Mouse (Mus musculus) CD4-positive naive resting alpha-beta T cell, adult 76 days (primary cell): ENCODE data around the gene 4931406C07Rik. TPM values are rescaled to one million over a fixed set of nuclear protein-coding genes. Genes with fewer than 3 reads are reported as not detected.

Experiments
- total RNA-seq: library from RNA; stranded (reverse); gene quantifications from one replicate; pipeline ENCODE4 v1.2.4, GENCODE M21; 2023

Gene 4931406C07Rik
- total RNA-seq: 3.6 TPM

DNA sequence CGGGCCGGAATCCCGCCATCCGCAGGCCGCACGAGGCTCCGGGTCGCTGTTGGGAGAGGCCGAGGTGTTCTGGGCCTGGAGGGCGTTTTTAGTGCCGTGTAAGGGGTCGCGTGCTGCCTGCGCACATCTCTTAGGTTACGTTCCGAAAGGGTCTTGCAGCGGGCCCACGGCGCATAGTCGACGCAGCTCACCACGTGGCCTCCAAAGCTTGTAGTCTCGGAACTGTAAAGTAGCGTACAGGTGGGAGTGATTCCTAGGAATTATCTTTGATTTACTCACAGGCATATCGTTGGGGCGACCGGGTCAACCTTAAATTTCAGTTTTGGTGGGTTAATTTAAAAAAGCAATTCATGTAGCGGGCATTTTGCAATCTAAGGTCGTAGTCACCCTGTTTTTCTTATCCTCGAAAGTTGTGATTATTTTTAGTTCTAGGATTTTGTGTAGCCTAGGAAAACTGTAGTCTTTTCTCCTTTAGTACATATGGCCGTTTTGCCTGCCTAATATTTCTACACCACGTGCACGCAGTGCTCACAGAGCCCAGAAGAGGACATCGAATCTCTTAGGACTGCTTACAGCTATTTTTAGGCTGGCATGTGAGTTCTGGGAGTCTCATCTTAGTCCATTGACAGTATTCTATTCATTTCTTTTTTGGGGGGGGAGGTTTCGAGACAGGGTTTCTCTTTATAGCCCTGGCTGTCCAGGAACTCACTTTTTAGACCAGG is at the start of gene 4931406C07Rik:
Gene 4931406C07Rik (minus strand): TSS at position 51 of the 722 bp plus-strand sequence.

DNA sequence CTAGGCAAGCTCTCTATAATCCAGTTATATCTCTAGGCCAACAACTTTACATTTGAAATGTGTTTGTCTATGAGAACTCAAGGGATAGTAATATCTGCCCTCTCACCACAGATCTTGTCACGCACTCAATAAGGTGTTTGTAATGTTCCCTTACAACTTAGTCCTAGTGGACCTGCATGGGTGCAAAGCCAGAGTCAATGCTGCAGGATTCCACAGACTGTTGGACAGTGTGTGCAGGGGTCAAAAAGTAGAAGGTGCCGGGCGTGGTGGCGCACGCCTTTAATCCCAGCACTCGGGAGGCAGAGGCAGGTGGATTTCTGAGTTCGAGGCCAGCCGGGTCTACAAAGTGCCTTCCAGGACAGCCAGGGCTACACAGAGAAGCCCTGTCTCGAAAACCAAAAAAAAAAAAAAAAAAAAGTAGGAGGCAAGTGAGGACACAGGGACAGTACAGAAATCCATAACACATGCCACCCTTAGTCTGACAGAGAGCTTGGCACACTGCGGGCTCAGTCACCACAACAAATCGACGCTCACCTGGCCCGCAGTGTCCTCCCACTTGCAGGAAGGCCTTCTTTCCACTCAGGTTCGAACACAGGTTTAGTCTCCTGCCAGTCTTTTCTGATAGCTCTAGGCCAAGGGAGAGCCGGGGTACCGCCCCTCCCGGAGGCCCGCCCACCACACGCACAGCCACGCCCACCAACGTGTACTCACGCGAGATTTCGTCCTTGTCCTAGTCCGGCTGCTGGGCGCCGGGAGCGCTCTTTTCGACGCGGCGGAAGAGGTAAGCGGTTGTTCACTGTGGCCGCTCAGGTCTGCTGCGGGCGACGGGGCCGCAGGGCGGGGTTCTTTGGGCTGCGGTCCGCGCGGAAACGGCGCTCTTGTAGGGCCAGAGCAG is 498 bp downstream of the 4931406C07Rik start, which contains the start of gene Taf1d:
Gene Taf1d (plus strand): TSS at position 712 of the 895 bp plus-strand sequence.

DNA sequence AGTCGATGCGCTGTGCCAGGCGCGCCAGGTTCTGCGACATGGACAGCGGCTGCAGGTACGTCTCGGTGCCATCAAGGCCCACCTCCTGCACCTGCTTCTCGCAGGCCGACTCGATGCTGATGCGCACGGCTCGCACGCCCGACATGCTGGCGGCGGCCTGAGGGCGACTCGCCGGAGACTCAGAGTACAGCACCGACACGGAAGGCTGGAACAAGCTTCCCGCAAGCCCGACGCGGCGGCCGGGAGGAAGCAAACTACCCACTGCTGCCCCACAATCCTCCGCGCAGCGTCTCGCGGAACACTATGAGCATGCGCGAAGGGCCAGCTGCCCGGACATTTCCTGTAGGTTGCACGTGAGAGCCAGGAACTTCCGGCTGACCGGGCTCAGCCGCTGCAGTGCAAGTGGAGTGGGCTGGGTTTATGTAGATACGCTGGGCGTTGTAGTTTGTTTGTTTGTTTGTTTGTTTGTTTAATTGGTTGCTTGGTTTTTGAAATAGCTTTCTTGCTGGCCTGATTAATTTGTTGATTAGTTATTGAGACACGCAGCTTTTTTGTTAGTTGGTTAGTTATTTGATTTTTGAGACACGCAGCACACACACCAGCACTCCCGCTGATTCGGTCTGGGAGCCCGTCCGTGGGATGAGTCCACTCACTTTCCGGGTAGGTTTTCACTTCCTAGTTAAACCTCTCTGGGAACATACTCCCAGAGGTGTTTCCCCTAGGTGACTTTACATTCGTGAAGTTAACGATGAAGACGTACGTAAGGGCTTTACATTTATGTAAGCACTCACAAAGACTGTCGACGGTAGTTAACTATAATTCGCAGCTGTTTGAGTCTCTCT is 26.4 kb downstream of the 4931406C07Rik start, which contains the start of gene Med17:
Gene Med17 (minus strand): TSS at position 283 of the 842 bp plus-strand sequence.

DNA sequence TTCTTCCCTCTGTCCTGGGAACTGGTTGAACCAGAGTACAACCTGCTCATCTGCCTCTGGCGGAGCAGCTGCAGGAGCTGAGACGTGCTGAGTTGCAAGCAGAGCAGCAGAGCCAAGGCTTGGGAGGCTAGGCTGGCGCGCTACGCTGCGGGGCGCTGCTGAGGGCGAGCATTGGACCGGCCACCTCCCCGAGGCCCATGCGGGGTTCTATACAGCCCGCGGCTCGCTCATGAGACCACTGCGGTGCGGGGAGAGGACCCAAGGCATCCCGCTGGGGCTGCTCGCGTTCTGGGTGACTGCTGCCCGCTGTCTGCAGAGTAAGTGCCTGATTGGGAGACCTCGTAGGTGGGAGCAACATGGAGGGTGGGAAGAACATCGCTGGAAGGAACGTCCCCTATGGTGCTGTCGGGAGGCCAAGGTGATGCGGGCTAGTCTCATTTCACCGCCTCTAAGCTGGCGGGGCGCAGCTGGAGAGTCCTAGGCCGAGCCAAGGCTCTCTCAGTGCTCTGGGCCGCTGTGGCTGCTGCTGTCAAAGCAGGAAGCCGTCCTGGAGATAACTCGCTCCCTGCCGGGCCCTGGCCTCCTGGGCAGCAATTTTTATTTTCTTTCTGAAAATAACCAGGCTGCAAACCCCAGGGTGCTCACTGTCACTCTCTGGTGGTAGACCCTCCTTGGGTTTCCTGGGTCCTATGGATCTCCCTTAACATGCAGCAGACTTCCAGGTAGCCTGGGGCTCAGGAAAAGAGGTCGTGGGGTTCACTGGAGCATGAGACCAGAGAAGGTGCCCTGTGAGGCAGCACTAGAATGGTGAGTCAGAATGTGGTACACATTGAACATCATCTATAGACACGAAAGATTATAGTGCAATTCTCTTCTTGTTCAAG is 67.0 kb downstream of the 4931406C07Rik start, which contains the start of gene Vstm5:
Gene Vstm5 (plus strand): TSS at position 4 of the 884 bp plus-strand sequence.

Other genes starting within 250 kb of the 4931406C07Rik start
- not detected for gene Hephl1, start 194.3 kb downstream of the 4931406C07Rik start, total RNA-seq
- not detected for gene Vstm5, start 67.4 kb downstream of the 4931406C07Rik start, total RNA-seq
- gene Med17, start 26.5 kb downstream of the 4931406C07Rik start, total RNA-seq: 53.5 TPM
- 295 TPM for gene Taf1d, start 234 bp downstream of the 4931406C07Rik start, total RNA-seq
- gene Cep295, start 51.3 kb upstream of the 4931406C07Rik start, total RNA-seq: 42.3 TPM
- gene Smco4, start 187.0 kb upstream of the 4931406C07Rik start, total RNA-seq: 15.7 TPM